Mouse (Mus musculus): Measurements from ENCODE around the gene Olfr310. TPM values are rescaled to one million over a fixed set of nuclear protein-coding genes. Genes with fewer than 3 reads are reported as not detected.

Gene Olfr310
- total RNA-seq (2022), result not detected

DNA sequence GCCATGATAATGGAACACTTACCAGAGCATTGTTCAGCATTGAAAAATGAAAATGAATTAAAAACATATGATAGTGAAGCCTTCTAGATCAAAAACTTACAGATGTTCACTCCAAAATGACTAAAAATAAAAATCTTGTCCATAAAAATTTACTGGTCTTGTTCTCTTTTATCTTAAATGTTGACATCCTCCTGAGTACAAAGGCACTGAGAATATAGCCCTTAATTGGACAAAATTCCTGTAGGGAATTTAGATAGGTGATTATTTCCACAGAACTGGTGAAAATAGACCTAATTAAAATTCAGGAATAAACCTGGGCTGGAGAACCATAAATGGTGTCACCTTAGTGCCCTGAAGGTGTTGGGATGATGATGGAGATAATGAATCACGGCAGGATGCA, at the start of gene Olfr310:
Gene Olfr310 (minus strand): TSS at position 101 of the 400 bp plus-strand sequence.
- DNase-seq (ENCODE audit: low spot score in 2 of 2), result no peak

DNA sequence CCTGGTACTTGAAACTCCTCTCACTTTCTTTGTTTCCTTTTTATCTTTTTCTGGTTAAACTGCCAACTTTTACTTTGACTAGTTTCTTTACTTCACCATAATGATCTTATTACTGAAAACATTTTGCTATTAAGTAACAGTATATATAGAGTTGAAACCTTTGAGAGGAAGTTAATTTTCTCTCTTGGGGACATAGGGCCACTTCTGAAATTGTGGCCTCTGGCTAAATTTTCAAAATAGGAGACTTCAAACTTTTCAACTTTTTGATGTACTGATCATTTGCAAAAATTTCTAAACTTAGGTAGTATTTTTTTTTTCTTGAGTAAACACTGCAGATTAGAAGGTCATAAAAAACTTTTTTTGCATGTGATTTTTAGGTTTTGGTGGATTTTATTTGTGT, 48.6 kb upstream of the Olfr310 start, which contains the start of gene Olfr308:
Gene Olfr308 (minus strand): TSS at position 101 of the 400 bp plus-strand sequence.
- DNase-seq (ENCODE audit: low spot score in 2 of 2), result no peak

DNA sequence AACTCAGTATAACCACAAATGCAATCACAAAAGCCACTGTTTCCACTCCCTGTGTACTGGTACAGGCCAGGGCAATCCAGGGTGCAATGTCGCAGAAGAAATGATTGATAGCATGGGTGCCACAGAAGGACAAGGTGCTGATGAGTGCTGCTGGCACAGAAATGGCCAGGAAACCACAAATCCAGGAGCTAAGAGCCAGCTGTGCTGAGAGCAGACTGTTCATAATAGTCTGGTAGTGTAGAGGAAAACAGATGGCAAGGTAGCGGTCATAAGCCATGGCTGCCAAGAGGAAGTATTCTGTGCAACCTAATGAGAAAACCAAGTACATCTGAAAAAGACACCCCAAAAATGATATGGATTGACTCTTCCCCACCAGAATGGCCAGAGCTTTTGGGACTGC, 44.4 kb upstream of the Olfr310 start:
- no peak for DNase-seq (ENCODE audit: low spot score in 2 of 2)

DNA sequence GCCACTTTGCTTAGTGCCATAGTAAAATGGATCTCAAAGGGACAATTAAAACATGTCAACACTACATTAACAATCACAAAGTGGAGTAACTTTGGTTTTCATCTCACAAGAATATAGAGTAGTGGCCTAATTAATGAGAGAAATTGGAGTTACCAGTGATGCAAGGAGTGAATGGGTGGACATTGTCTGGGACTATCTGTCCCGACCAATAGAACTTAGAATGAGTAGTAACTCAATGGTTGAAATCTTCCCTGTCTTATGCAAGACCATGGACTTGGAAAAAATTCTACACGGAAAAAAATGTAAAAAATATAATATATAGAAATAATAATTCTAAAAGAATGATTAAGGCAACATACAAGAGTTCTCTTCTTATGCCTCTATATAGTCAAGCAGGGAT, 36.6 kb upstream of the Olfr310 start, which contains the start of gene Olfr309:
Gene Olfr309 (minus strand): TSS at position 101 of the 400 bp plus-strand sequence.
- DNase-seq (ENCODE audit: low spot score in 2 of 2), result no peak

DNA sequence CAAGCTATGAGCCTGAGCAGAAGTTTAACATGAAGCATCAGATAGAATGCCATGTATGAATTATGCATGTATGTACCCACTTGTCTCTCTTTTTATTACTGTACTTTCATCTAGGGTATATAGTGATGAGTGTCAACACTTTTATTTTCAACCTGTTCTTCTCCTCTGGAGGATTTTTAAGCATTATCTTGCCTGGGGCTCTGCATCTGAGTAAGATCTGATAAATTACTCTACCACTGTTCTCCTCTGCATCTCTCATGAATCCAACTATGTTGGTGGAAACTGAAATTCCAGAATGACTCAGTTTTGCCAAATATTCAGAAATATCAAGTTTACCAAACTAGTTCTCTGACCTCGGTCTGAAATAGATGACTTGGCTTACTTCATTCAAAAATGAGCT, 30.8 kb downstream of the Olfr310 start, which contains the start of gene Vmn2r76:
Gene Vmn2r76 (minus strand): TSS at position 101 of the 400 bp plus-strand sequence.
- DNase-seq (ENCODE audit: low spot score in 2 of 2), result no peak

Small RNAs within 50 kb of the gene (microRNA-seq; reads per million reads assigned to microRNA genes)
- not detected for gene Gm23192

Other genes starting within 250 kb of the Olfr310 start
- not detected for gene Vmn2r75, start 105.4 kb downstream of the Olfr310 start, total RNA-seq (2022)
- not detected for gene Vmn2r76, start 30.9 kb downstream of the Olfr310 start, total RNA-seq (2022)
- not detected for gene Olfr309, start 36.5 kb upstream of the Olfr310 start, total RNA-seq (2022)
- gene Olfr308, start 48.5 kb upstream of the Olfr310 start, total RNA-seq (2022), result not detected
- not detected for gene Olfr307, start 60.4 kb upstream of the Olfr310 start, total RNA-seq (2022)
- not detected for gene Olfr305, start 89.8 kb upstream of the Olfr310 start, total RNA-seq (2022)
- gene Olfr304, start 109.5 kb upstream of the Olfr310 start, total RNA-seq (2022), result not detected
- not detected for gene Olfr303, start 120.6 kb upstream of the Olfr310 start, total RNA-seq (2022)
- gene Olfr301, start 126.7 kb upstream of the Olfr310 start, total RNA-seq (2022), result not detected
- gene Olfr299, start 182.7 kb upstream of the Olfr310 start, total RNA-seq (2022), result not detected
- not detected for gene Olfr298, start 215.3 kb upstream of the Olfr310 start, total RNA-seq (2022)
- gene Olfr297, start 242.8 kb upstream of the Olfr310 start, total RNA-seq (2022), result not detected

Measured in gastrocnemius, adult 8-10 months (tissue).